Mouse (Mus musculus): ENCODE data around the gene Ascc2.
A peak's percentile ranks its signal among the peaks of the same experiment; 100 is the strongest.

Gene Ascc2

DNA sequence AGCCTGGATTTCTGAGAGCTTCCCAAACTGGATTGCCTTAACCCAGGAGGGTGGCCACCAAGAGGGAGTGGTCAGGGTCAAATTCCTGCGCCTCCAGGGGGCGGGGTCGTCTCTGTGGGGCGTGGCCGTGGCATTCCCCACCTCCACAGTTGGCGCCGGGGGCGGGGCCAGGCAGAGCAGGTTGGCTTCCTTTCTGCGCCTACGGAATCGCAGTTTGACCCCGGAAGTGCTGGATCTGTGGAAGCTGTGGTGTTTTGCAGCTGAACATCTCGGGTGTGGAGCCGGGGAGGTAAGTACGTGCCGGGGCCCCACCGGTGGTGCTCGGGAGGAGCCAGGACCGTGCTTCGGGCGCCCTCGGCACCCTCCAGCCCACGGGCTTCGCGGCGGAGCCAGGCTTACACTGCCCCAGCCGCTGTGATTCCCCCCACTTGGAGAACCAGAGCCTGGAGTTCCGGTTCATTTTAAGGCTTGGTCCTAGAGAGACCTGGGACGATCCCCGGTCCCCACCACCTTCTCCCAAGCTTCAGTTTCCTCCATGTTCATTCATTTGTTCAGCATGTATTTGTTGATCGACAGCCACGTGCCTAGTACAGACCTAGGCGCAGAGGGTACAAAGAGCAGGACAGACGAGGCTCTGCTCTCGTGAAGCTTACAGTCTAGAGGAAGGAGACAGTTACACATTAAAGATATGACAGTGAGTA lies at the start of gene Ascc2:
TSS of gene Ascc2 (plus strand) at position 214 of the 701 bp plus-strand sequence.
- peak; percentile 73 for DNase-seq (ENCODE audit: extremely low spot score, low read depth, low spot score)

DNA sequence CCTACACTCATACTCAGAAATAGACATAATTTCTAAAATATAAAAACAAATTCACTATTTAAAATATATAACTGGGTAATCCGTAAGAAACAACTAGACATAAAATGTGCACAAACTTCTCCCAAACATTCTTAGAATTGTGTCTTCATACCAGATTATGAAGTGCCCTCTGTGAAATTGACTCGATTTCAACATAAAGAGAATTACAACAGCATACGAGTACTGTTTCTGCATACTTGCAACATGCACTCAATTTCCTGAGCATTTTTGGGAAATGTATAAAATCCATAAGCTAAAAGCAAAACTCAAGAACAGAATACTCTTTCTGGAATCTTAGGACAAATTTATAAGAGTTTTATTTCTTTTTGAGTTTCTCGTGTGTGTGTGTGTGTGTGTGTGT lies 45.7 kb upstream of the Ascc2 start:
- no peak for DNase-seq (ENCODE audit: extremely low spot score, low read depth, low spot score)

DNA sequence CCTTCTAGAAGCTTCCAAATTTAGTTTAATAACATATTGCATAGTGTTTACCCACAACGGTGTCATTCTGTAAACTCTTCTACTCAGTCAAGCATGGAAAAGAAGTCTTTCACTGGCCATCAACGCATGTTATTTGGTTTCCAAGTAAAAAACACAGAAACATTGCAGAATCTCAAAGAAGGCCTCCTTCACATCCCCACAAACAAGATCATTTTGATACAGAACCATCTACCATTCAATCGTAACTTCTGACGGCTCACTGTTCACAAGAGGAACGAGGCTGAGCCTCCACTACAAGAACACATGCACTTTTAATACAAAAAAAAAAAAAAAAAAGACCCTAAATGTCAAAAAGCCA lies 44.1 kb upstream of the Ascc2 start:
- no peak for DNase-seq (ENCODE audit: extremely low spot score, low read depth, low spot score)

DNA sequence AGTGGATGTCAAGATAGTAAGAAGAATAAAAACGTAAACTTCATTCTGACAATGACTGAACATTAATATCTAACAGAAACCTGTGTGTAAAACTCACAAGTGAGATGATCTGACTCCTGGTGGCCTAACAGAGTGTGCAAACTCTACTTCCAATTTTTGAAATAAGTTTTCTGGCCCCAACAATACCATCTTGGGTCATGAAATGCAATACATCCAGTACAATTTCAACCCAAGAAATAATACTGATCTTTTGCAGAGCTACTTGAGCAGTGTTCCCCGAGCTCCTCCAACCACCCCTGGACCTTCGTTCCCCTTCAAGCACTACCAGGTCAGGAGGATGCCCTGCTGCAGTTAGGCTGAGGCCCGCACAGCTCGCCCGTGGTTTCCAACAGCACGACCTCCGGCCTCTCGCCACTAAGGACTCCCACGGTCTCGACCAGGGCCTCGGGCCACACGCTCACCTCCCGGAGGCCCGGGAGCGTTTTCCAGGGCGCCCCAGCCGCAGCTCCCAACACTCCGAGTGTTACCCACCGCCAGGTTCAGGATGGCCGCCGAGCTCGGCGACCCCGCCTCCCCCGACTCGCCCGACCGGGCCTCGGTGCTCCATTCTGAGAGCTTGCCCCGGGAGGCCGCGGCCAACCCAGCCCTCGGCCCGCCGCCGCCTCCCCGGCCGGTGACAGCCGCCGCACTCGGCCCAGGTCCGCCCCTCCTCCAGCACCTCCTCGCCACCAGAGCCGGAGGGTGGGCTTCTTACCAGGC lies 43.5 kb upstream of the Ascc2 start:
- no peak for DNase-seq (ENCODE audit: extremely low spot score, low read depth, low spot score)

DNA sequence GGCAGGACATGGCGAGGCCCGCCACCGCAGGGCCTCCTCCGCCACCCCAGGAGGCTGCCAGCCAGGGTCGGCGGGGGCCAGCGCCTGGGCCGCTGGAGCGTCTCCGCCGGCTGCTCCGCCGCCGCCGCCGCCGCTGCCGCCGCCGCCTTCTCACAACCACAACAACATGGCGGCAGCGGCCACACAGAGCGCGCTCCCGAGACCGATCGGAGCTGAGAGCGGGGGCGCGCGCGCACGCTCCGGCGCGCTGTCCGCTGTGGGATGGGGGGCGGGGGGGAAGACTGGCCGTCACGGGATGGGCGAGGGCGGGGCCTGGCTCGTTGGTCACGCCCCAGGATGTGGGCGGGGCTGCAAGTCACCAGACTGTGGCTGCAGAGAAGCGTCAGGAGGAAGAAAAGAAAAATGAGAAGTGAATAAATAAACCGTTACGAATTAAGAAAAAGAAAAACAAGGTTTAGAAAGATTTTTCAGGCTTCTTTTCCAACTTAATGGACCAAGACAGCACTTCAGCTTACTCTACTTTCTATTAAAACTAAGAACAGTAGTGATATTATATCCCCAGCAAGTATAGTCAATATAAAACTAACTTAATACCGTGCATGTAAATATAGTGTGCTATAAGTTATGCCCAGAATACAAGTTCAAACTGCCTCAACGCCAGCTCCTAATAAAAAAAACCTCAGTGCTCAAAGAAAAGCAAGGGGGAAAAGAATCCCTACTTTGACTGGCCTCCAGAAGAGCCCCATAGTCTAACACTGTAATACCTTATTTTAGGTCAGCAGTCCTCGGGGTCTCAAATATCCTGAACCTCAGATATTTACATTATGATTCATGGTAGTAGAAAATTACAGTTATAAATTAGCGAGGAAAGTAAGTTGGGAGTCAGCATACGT lies 42.7 kb upstream of the Ascc2 start, which contains the start of gene Mtmr3:
TSS of gene Mtmr3 (minus strand) at position 256 of the 893 bp plus-strand sequence.
- DNase-seq (ENCODE audit: extremely low spot score, low read depth, low spot score) = peak; percentile 74

DNA sequence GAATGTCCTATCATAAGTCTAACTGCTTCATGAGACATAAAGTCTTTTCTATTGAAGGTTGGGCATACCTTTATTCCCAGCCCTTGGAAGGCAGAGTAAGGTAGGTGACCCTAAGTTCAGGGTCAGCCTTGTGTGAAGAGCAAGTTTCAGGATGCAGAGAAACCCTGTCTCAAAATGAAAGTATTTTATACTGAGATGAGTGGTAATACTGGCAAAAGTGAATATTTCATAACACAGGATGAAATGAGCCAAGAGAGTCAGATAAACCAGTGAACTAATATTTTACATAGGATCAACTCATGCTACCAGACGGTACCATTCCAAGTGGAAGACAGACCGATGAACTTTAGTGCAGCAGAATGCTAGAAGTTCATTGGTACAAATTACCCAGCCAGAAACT lies 39.1 kb upstream of the Ascc2 start:
- no peak for DNase-seq (ENCODE audit: extremely low spot score, low read depth, low spot score)

DNA sequence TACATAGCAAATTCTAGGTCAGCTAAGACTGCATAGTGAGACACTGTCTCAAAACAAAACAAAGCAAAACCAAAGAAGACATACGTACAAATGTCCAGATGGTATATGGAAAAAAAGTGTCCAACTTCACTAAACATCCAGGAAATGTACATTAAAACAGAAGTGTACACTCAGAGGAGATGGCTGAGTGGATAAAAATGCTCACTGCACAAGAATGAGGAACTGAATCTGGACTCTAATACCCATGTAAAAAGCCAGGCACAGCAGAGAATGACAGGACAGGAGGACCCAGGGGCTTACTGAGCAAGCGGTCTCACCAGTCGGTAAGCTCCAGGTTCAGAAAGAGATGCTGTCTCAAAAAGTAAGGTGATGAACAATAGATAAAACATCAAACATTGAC lies 37.6 kb upstream of the Ascc2 start:
- DNase-seq (ENCODE audit: extremely low spot score, low read depth, low spot score) = no peak

DNA sequence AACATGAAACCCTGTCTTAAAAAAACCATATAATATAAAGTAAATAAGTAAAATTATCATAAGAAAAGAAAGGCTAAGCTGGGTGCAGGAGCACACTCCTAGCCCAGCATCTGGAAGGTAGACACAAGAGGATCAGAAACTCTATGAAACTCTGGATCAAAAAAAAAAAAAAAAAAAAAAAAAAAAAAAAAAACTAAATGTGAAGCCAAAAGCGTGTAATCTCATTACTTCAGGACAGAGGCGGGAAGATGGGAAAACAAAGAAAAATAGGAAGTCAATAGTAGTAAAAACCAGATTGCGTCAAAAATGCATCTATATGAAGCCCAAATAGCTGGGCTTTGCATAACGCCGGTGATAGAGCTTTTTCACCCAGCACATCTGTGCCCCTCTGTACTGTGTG lies 35.7 kb upstream of the Ascc2 start:
- DNase-seq (ENCODE audit: extremely low spot score, low read depth, low spot score) = no peak

DNA sequence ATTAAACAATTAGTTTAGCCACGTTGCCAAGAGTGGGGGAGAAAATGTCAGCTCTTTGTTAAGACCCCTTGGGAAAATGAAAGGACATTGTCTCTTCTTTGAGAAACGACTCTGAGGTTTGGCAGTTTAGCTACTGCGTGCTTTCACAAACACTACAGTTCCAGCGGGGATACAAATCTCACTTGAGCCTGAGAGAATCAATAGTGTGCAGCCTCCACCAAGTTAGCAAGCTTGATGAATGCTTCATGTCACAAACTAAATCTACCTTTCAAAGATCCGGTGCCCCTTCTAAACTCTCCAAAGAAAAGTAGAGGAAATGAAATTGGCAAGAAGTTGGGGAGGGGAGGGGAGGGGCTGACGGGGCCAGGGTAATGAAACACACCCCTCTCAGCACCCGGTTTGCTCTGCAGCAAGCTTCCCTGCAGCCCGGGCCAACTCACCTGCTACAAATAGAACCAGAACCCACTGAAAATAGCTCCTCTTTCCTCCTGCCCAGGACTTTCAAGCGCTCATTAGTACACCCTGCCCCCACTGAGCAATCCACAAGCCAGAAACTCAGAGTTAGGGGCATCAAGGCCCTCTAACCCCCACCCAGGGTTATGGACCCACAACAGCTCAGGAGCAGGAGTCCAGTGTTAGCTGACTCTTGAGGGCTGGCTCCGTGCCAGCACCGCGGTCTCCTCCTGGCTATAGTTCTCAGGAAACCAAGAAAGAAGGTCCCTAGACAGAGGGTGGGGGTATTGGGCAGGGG lies 34.7 kb upstream of the Ascc2 start:
- no peak for DNase-seq (ENCODE audit: extremely low spot score, low read depth, low spot score)

DNA sequence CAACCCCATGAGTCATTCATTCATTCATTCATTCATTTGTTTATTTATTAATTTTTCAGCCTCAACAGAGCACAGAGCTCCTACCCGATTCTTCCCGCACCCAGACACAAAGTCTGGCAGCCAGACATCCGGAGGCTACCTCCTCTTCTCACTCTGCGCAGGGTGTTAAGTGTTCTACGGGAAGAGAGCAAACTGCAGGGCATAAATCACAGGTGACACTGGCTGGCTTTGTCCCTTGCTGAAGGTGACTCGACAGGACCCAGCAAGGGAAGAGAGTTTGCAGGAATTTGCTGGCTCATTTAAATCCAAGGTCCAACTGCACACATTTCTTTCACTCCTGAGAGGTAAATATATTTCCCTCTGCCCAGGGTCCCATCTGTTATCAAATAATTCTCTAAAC lies 33.1 kb upstream of the Ascc2 start:
- peak; percentile 53 for DNase-seq (ENCODE audit: extremely low spot score, low read depth, low spot score)

DNA sequence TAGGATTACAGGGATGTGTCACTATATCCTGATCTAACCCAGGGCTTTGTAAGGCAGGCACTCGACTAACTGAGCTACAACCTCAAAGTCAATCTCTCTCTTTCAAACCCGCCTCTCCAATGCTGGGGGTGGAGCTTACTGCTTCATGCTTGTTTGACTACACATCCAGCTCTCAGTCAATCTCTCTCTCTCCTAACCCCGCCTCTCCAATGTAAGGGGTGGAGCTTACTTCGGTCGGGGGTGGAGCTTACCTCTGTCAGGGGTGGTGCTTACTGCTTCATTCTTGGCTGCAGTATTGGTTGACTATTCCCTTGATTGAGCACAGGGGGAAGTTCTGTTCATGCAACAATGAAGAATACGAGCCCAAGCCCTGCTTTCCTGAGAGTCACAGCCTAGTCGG lies 32.1 kb upstream of the Ascc2 start:
- no peak for DNase-seq (ENCODE audit: extremely low spot score, low read depth, low spot score)

DNA sequence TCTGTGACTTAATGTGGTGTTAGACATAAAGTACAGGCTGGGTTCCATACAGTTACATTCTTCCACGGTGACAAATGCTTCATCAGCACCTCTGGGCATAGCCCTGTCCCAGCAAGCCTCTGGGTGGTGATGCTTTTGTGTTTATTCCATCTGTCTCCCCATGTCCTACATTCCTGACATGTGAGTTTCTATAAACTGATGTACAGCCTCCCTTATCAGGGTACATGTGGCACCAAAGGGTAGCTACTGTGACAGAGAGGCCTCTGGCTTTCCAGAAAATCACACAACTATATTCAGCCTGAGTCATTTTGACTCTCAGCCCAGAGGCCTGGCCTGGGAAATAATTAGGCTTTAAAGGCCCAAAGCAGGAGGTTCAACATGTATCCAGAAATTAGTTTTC lies 31.0 kb upstream of the Ascc2 start:
- DNase-seq (ENCODE audit: extremely low spot score, low read depth, low spot score) = no peak

DNA sequence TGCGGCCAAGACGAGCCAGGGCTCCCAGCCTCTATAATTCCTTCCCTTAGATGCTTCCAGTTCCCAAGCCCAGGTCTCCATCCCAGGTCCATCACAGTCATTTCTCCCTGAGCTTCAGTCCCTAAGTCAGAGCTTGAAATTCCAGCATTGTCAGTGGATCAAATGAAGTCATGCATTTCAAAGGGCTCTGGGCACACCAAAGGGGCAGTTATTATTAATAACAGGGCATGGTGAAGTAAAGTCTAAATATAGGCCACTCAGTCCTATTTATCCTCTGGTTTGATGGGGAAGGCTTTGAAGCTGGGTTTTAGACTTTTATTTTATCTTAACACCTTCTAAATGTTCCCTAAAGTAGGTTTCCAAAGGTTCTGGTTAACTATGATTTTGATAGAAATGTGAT lies 25.6 kb upstream of the Ascc2 start:
- DNase-seq (ENCODE audit: extremely low spot score, low read depth, low spot score) = no peak

DNA sequence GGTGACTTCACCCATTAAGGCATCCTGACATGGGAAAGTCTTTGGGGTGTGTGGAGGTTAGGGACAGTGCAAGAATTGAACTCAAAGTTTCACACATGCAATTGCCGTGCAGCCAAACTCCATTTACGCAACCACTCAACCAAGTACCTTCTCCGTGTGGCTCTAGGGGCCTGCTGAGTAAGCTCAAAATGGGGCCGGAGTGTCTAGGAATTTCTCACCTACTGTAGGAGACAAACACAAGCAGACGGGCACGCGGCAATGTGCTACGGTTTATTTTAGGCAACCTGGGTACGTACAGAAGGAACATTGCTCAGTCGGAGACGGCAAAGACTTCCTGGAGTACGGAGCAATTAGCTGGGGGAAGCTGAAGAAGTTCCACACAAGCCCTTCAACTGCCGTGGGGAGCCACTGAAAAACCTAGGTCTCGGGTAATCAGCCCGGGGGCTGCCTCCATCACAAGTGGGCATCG lies 17.5 kb upstream of the Ascc2 start, which contains the start of gene Gm11032:
TSS of gene Gm11032 (plus strand) at position 51 of the 469 bp plus-strand sequence.
- DNase-seq (ENCODE audit: extremely low spot score, low read depth, low spot score) = no peak

DNA sequence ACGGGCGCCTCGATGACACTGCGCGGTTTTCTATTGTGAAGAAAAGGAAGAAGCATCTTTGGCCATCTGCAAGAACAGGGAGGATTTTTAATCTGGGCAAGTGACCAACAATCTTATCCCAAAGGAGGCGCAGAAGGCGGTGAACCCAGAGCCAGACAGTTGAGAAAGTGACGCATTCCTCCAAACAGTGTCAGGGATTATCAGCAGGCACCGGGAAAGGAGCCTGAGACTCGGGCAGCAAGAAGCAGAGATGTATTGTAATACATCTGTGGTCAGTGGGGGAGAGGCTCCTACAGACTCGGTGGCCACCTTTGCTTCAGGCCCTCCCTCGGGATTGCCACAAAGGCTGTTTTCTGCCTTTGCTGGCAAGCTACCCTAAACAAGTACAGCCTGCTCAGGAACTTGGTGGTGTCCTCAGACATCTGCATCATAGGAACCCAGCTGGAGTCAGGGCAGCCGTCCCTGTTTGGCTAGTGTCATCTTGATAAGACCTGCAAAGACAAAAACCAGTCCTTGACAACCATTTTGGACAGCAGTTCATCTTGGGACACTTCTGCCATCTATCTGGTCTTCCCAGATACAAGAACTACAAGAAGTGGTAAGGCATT lies 16.9 kb upstream of the Ascc2 start:
- no peak for DNase-seq (ENCODE audit: extremely low spot score, low read depth, low spot score)

DNA sequence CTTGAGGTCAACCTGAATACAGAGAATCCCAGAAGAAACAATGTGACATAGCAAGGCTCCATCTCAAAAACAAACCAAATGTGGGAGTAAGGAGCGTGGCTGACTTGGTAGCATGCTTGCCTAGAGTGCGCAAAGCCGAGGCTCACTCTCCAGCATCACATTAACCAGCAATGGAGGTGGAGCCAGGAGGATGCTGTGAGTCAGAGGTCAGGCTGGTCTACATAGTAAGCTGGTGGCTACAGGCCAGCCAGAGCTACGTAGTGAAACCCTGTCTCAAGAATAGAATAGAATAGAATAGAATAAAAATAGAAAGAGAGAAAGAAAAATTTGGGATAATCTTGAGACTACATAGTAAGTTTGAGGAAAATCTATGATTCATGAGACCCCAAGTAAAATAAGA lies 15.7 kb upstream of the Ascc2 start:
- no peak for DNase-seq (ENCODE audit: extremely low spot score, low read depth, low spot score)

DNA sequence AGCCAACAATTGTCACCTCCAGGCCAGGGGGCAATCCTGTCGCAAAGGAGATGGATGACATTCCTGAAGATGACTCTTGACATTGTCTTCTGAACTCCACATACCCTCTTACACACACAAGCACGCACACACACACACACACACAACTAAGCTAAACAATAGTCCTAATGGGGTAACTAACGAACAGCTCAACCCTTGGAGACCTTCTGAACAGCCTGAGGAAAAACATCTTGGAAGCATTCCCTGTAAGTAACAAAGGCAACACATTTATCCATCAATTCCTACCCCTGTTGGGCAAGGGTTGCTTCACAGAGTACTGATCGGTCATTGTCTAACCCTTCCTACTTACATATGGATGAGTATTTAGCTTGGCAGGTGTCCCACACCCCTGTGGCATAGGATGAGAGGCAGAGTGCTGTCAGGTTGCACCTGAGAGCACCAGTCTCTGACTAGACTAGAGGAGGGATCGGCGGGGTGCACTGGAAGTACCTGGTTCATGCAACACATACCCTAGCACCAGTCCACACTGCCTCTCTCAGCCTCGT lies 15.0 kb upstream of the Ascc2 start:
- DNase-seq (ENCODE audit: extremely low spot score, low read depth, low spot score) = no peak

DNA sequence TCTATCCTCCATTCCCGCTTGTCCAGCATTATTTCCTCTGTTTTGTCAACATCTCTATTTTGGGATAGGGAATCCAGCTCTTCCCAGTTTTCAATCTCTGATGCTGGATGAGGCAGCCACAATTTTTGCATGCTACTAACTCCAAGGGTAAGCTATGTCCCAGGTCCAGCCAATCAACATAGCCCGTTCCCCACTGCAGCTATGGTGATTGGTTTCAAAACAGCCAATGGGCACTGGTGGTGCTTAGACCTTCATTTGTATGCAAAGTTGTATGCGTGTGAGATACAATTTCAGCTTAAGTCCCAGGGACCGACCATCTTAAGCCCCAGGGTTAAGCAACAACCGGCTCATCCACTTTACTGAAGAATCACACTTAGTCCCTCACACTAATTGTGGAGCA lies 14.6 kb upstream of the Ascc2 start:
- DNase-seq (ENCODE audit: extremely low spot score, low read depth, low spot score) = no peak

DNA sequence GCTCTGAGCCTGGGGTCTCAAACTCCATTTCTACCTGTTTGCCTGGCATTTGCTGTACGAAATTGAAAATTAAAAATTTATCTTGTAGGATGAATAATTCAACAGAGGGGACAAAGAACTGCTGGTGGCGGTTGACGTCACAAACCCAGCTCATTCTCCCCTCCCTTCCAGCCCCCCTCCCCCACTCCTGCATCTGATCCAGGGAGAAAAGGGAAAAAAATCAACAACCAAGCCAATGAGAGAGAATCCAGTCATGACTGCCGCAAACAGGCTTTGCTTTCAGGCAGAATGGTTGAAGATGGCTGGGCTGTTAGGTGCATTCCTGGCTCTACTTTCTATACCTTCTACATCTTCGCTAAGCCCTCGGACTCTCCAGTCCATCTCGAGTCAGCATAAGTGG lies 11.6 kb upstream of the Ascc2 start:
- DNase-seq (ENCODE audit: extremely low spot score, low read depth, low spot score) = no peak

DNA sequence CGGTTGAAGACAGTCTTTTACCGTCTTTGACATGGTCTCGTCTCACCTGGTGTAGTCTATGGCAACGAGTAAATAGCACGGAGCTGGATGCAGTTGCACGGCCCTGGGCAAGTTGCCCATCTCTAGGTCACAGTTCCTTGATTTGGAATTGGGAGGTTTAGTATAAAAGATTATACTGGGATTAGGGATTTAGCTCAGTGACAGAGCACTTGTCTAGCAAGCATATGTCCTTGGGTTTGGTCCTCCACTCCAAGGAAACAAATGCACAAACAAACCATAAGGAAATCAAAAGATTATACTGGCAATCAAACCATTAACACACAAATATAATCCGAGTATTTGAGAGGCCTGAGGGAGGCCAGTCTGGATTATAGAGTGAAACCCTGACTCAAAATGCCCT lies 9.9 kb upstream of the Ascc2 start:
- DNase-seq (ENCODE audit: extremely low spot score, low read depth, low spot score) = no peak

Data from hindlimb bud, embryonic 11.5 days (tissue).